7 mouse cellular contexts compared by ENCODE assay signal in genomic region chr5:24445428-24446080, GRCm38 (mm10). TPM values are rescaled to one million over a fixed set of nuclear protein-coding genes. Genes with fewer than 3 reads are reported as not detected.
DNase-seq lines count a peak whose midpoint lies in the region; ATAC-seq and TF ChIP-seq lines count a peak whose summit lies in the region.

No protein-coding gene starts in this region.

- TF ChIP-seq POLR2A in liver, adult 2 months (IDR thresholded peaks at IDR 0.05; ENCODE audit: extremely low read depth, insufficient read depth, low read length), result no peak

- H3K27ac ChIP-seq in liver, adult 2 months (replicated peaks; ENCODE audit: insufficient read depth, low read depth, low read length), result peak overlapping the region; percentile 82
- H3K27ac ChIP-seq in embryonic facial prominence, embryonic 11.5 days (replicated peaks; ENCODE audit: low read depth, low read length), result no peak overlapping the region
- H3K27ac ChIP-seq in heart, postnatal 0 days (ENCODE audit: low read depth), result peak overlapping the region; percentile 99
- H3K27ac ChIP-seq in midbrain, embryonic 12.5 days (replicated peaks), result peak overlapping the region; percentile 85

- no peaks in the 10 kb centered on the region; the same call in 1 of the 2 replicates for H3K36me3 ChIP-seq in liver, adult 2 months (ENCODE audit: control insufficient read depth, insufficient read depth, low read length)
- peaks cover 5% of the 10 kb centered on the region for H3K36me3 ChIP-seq in embryonic facial prominence, embryonic 11.5 days (replicated peaks; ENCODE audit: control insufficient read depth, insufficient read depth, low read depth, low read length)
- peaks cover 21% of the 10 kb centered on the region for H3K36me3 ChIP-seq in heart, postnatal 0 days (replicated peaks; ENCODE audit: control insufficient read depth, insufficient read depth, low read length)
- peaks cover 31% of the 10 kb centered on the region for H3K36me3 ChIP-seq in midbrain, embryonic 12.5 days

- H3K4me3 ChIP-seq in liver, adult 2 months (ENCODE audit: insufficient read depth, low read depth, low read length), result peak overlapping the region; percentile 78
- H3K4me3 ChIP-seq in embryonic facial prominence, embryonic 11.5 days (ENCODE audit: low read depth, low read length), result peak overlapping the region; percentile 96
- peak overlapping the region; percentile 86 for H3K4me3 ChIP-seq in heart, postnatal 0 days (ENCODE audit: low read depth, low read length)
- H3K4me3 ChIP-seq in midbrain, embryonic 12.5 days, result peak overlapping the region; percentile 89

- ATAC-seq in embryonic facial prominence, embryonic 11.5 days (replicated peaks; ENCODE audit: insufficient number of reproducible peaks, low FRiP score, low TSS enrichment, low read depth), result 0 out of 2 replicates have a peak, but pooled peaks have one; percentile 0
- no peak for ATAC-seq in heart, postnatal 0 days (ENCODE audit: insufficient read depth, low read depth)
- ATAC-seq in midbrain, embryonic 12.5 days (ENCODE audit: low FRiP score, low read depth), result no peak
- ATAC-seq in activated CD4-positive, CD25-positive, alpha-beta regulatory T cell, adult 4 months, result no peak

- DNase-seq in liver, adult 2 months (ENCODE audit: extremely low read depth, low read depth, low spot score), result no peak
- DNase-seq in liver, result no peak
- DNase-seq in embryonic facial prominence, embryonic 11.5 days (ENCODE audit: low spot score), result no peak
- no peak for DNase-seq in heart, postnatal 0 days (ENCODE audit: low spot score)
- DNase-seq in gastrocnemius, postnatal 25 days, result no peak

- peaks cover 7% of the 10 kb centered on the region; the same call in 1 of the 2 replicates for H3K79me2 ChIP-seq in liver, adult 2 months (ENCODE audit: control insufficient read depth, insufficient read depth, low read length)

- no peaks in the 10 kb centered on the region for H3K27me3 ChIP-seq in liver, adult 2 months (ENCODE audit: control insufficient read depth, insufficient read depth, low read length)
- no peaks in the 10 kb centered on the region for H3K27me3 ChIP-seq in embryonic facial prominence, embryonic 11.5 days (ENCODE audit: control insufficient read depth, insufficient read depth, low read length)
- H3K27me3 ChIP-seq in heart, postnatal 0 days (ENCODE audit: control insufficient read depth, insufficient read depth, low read length), result no peaks in the 10 kb centered on the region
- peaks cover 9% of the 10 kb centered on the region; the same call in 1 of the 2 replicates for H3K27me3 ChIP-seq in midbrain, embryonic 12.5 days

- no peak for TF ChIP-seq CTCF in liver, adult 2 months (IDR thresholded peaks at IDR 0.05; ENCODE audit: low read depth, low read length)
- no peak for TF ChIP-seq CTCF in heart, postnatal 0 days (IDR thresholded peaks at IDR 0.05; ENCODE audit: low read depth)

- no peak for TF ChIP-seq EP300 in heart, postnatal 0 days (IDR thresholded peaks at IDR 0.05; ENCODE audit: low read depth)

- H3K9ac ChIP-seq in liver, adult 2 months (ENCODE audit: low read depth, low read length), result peak overlapping the region; percentile 70
- H3K9ac ChIP-seq in embryonic facial prominence, embryonic 11.5 days (replicated peaks; ENCODE audit: low read length), result peak overlapping the region; percentile 95
- H3K9ac ChIP-seq in heart, postnatal 0 days (replicated peaks; ENCODE audit: low read depth, low read length), result peak overlapping the region; percentile 95
- peak overlapping the region; percentile 90 for H3K9ac ChIP-seq in midbrain, embryonic 12.5 days (replicated peaks)

- 49% methylated on average over 20 of the region's 20 CpGs for WGBS in liver, adult 2 months
- WGBS in embryonic facial prominence, embryonic 11.5 days, result 51% methylated on average over 20 of the region's 20 CpGs
- WGBS in heart, postnatal 0 days, result 49% methylated on average over 20 of the region's 20 CpGs
- 58% methylated on average over 20 of the region's 20 CpGs for WGBS in midbrain, embryonic 12.5 days

- H3K4me2 ChIP-seq in embryonic facial prominence, embryonic 11.5 days (ENCODE audit: low read depth, low read length), result peak overlapping the region; percentile 92
- peak overlapping the region; percentile 73 for H3K4me2 ChIP-seq in heart, postnatal 0 days (ENCODE audit: low read depth, low read length)
- H3K4me2 ChIP-seq in midbrain, embryonic 12.5 days (replicated peaks), result peak overlapping the region; percentile 98

- H3K9me3 ChIP-seq in embryonic facial prominence, embryonic 11.5 days (replicated peaks; ENCODE audit: control insufficient read depth, low read length), result no peaks in the 10 kb centered on the region
- H3K9me3 ChIP-seq in heart, postnatal 0 days (replicated peaks; ENCODE audit: control insufficient read depth, low read length), result no peaks in the 10 kb centered on the region
- no peaks in the 10 kb centered on the region for H3K9me3 ChIP-seq in midbrain, embryonic 12.5 days

- peaks cover 17% of the 10 kb centered on the region for H3K4me1 ChIP-seq in liver, adult 2 months (ENCODE audit: control insufficient read depth, insufficient read depth, low read length)
- H3K4me1 ChIP-seq in embryonic facial prominence, embryonic 11.5 days (ENCODE audit: control insufficient read depth, insufficient read depth, low read length), result peaks cover 4% of the 10 kb centered on the region
- H3K4me1 ChIP-seq in heart, postnatal 0 days (ENCODE audit: control insufficient read depth, insufficient read depth), result peaks cover 14% of the 10 kb centered on the region
- H3K4me1 ChIP-seq in midbrain, embryonic 12.5 days, result peaks cover 34% of the 10 kb centered on the region

RNA-seq across cellular contexts. Expression of gene Fastk, which starts 0.5 kb away (rescaled TPM):
- 22.3 and 28.5 TPM in 2 replicates for total RNA-seq in liver, adult 2 months (2014; rRNA removed)
- polyA plus RNA-seq in liver, adult 2 months (2012; rRNA removed), result 104 and 166 TPM in 2 replicates
- 77.8 and 88.2 TPM in 2 replicates for polyA plus RNA-seq in embryonic facial prominence, embryonic 11.5 days (2014; fragmentation: Nextera tagmentation; extraction: Ambion mirVana)
- total RNA-seq in heart, postnatal 0 days (2014; rRNA removed; ENCODE audit: low replicate concordance), result 368 and 470 TPM in 2 replicates
- polyA plus RNA-seq in heart, postnatal 0 days (2015; fragmentation: Nextera tagmentation; extraction: Ambion mirVana), result 219 and 223 TPM in 2 replicates
- polyA plus RNA-seq in midbrain, embryonic 12.5 days (2016; fragmentation: Nextera tagmentation; extraction: Ambion mirVana), result 102 and 116 TPM in 2 replicates
- 10 to 100 TPM; 34.9 to 49.5 TPM for polyA plus RNA-seq in activated CD4-positive, CD25-positive, alpha-beta regulatory T cell, adult 4 months (2017; shearing (Covaris generic))
- 100 to 1,000 TPM; 169 to 176 TPM for total RNA-seq in gastrocnemius, postnatal 25 days (2021)

RNA-seq across cellular contexts. Expression of gene Tmub1, which starts 2.1 kb away (rescaled TPM):
- 5.2 and 6.2 TPM in 2 replicates for total RNA-seq in liver, adult 2 months (2014; rRNA removed)
- 30.7 and 35.2 TPM in 2 replicates for polyA plus RNA-seq in liver, adult 2 months (2012; rRNA removed)
- 20.2 and 24.7 TPM in 2 replicates for polyA plus RNA-seq in embryonic facial prominence, embryonic 11.5 days (2014; fragmentation: Nextera tagmentation; extraction: Ambion mirVana)
- 30.8 and 36.7 TPM in 2 replicates for total RNA-seq in heart, postnatal 0 days (2014; rRNA removed; ENCODE audit: low replicate concordance)
- 16.5 and 17.3 TPM in 2 replicates for polyA plus RNA-seq in heart, postnatal 0 days (2015; fragmentation: Nextera tagmentation; extraction: Ambion mirVana)
- polyA plus RNA-seq in midbrain, embryonic 12.5 days (2016; fragmentation: Nextera tagmentation; extraction: Ambion mirVana), result 31.8 and 35.4 TPM in 2 replicates
- polyA plus RNA-seq in activated CD4-positive, CD25-positive, alpha-beta regulatory T cell, adult 4 months (2017; shearing (Covaris generic)), result 10 to 100 TPM; 51.1 to 65.5 TPM
- total RNA-seq in gastrocnemius, postnatal 25 days (2021), result 10 to 100 TPM; 17.2 to 18.9 TPM

RNA-seq across cellular contexts. Expression of gene Agap3, which starts 6.4 kb away (rescaled TPM):
- 13.8 and 17.9 TPM in 2 replicates for total RNA-seq in liver, adult 2 months (2014; rRNA removed)
- 33.7 and 37.8 TPM in 2 replicates for polyA plus RNA-seq in liver, adult 2 months (2012; rRNA removed)
- 40.0 and 45.1 TPM in 2 replicates for polyA plus RNA-seq in embryonic facial prominence, embryonic 11.5 days (2014; fragmentation: Nextera tagmentation; extraction: Ambion mirVana)
- 39.3 and 40.6 TPM in 2 replicates for total RNA-seq in heart, postnatal 0 days (2014; rRNA removed; ENCODE audit: low replicate concordance)
- 15.6 and 18.3 TPM in 2 replicates for polyA plus RNA-seq in heart, postnatal 0 days (2015; fragmentation: Nextera tagmentation; extraction: Ambion mirVana)
- 60.4 and 64.6 TPM in 2 replicates for polyA plus RNA-seq in midbrain, embryonic 12.5 days (2016; fragmentation: Nextera tagmentation; extraction: Ambion mirVana)
- polyA plus RNA-seq in activated CD4-positive, CD25-positive, alpha-beta regulatory T cell, adult 4 months (2017; shearing (Covaris generic)), result 1 to 10 TPM; 3.9 to 6.0 TPM
- total RNA-seq in gastrocnemius, postnatal 25 days (2021), result 10 to 100 TPM; 52.4 to 56.0 TPM

RNA-seq across cellular contexts. Expression of gene Slc4a2, which starts 21.9 kb away (rescaled TPM):
- total RNA-seq in liver, adult 2 months (2014; rRNA removed), result 15.4 and 22.7 TPM in 2 replicates
- polyA plus RNA-seq in liver, adult 2 months (2012; rRNA removed), result 33.5 and 40.4 TPM in 2 replicates
- 16.5 and 20.6 TPM in 2 replicates for polyA plus RNA-seq in embryonic facial prominence, embryonic 11.5 days (2014; fragmentation: Nextera tagmentation; extraction: Ambion mirVana)
- total RNA-seq in heart, postnatal 0 days (2014; rRNA removed; ENCODE audit: low replicate concordance), result 74.9 and 110 TPM in 2 replicates
- 20.8 and 21.5 TPM in 2 replicates for polyA plus RNA-seq in heart, postnatal 0 days (2015; fragmentation: Nextera tagmentation; extraction: Ambion mirVana)
- 32.7 and 35.7 TPM in 2 replicates for polyA plus RNA-seq in midbrain, embryonic 12.5 days (2016; fragmentation: Nextera tagmentation; extraction: Ambion mirVana)
- 10 to 100 TPM; 12.2 to 13.3 TPM for polyA plus RNA-seq in activated CD4-positive, CD25-positive, alpha-beta regulatory T cell, adult 4 months (2017; shearing (Covaris generic))
- 10 to 100 TPM; 17.9 to 19.9 TPM for total RNA-seq in gastrocnemius, postnatal 25 days (2021)

RNA-seq across cellular contexts. Expression of gene Cdk5, which starts 22.2 kb away (rescaled TPM):
- total RNA-seq in liver, adult 2 months (2014; rRNA removed), result 9.5 and 10.0 TPM in 2 replicates
- polyA plus RNA-seq in liver, adult 2 months (2012; rRNA removed), result 34.6 and 38.4 TPM in 2 replicates
- 49.9 and 50.8 TPM in 2 replicates for polyA plus RNA-seq in embryonic facial prominence, embryonic 11.5 days (2014; fragmentation: Nextera tagmentation; extraction: Ambion mirVana)
- 17.3 and 21.6 TPM in 2 replicates for total RNA-seq in heart, postnatal 0 days (2014; rRNA removed; ENCODE audit: low replicate concordance)
- 30.9 and 32.2 TPM in 2 replicates for polyA plus RNA-seq in heart, postnatal 0 days (2015; fragmentation: Nextera tagmentation; extraction: Ambion mirVana)
- polyA plus RNA-seq in midbrain, embryonic 12.5 days (2016; fragmentation: Nextera tagmentation; extraction: Ambion mirVana), result 64.1 and 76.9 TPM in 2 replicates
- 10 to 100 TPM; 54.8 to 58.3 TPM for polyA plus RNA-seq in activated CD4-positive, CD25-positive, alpha-beta regulatory T cell, adult 4 months (2017; shearing (Covaris generic))
- 10 to 100 TPM; 11.7 to 13.7 TPM for total RNA-seq in gastrocnemius, postnatal 25 days (2021)
